Mouse (Mus musculus) left cerebral cortex, adult 18-20 months (tissue): Measurements from ENCODE around the gene Garnl3. TPM values are rescaled to one million over a fixed set of nuclear protein-coding genes. Genes with fewer than 3 reads are reported as not detected.
"Not testable (repeated sequence)": the region's sequence is repeated elsewhere in the genome, so short reads cannot be mapped to it uniquely, and the experiment has no call there.

ENCODE experiments used
- DNase-seq, 2 experiments: peaks; one replicate each; pipeline ENCODE4 v3.0.0; 2021 to 2022; ENCODE audit warnings: low spot score in 2 of 2, mixed read lengths in 1 of 2
- total RNA-seq, 2 experiments: library from RNA; stranded (reverse); gene quantifications; 2 replicates each; pipeline ENCODE4 v1.2.3; 2021

The Garnl3 gene
- total RNA-seq, 2 experiments from 2014 or later: 111 to 112 TPM

- no peak for DNase-seq
Measured at GRCm38 (mm10) chr2:33035297-33035696, 96.2 kb downstream of the Garnl3 start.

GRCm38 (mm10) chr2:33033281-33033680 is 98.2 kb downstream of the Garnl3 start:
- peak; percentile 78 to 88 for DNase-seq

- DNase-seq: no peak
Measured at GRCm38 (mm10) chr2:33032391-33033062, 98.9 kb downstream of the Garnl3 start.

- no peak for DNase-seq
Measured at GRCm38 (mm10) chr2:33025040-33025439, 106.4 kb downstream of the Garnl3 start.

GRCm38 (mm10) chr2:33024564-33024963 is 106.9 kb downstream of the Garnl3 start:
- no peak for DNase-seq

GRCm38 (mm10) chr2:33022846-33023245 is 108.6 kb downstream of the Garnl3 start:
- DNase-seq: no peak

GRCm38 (mm10) chr2:33018026-33018425 is 113.4 kb downstream of the Garnl3 start:
- no peak for DNase-seq

GRCm38 (mm10) chr2:33017191-33017590 is 114.3 kb downstream of the Garnl3 start:
- DNase-seq: no peak

GRCm38 (mm10) chr2:33014877-33015276 is 116.6 kb downstream of the Garnl3 start:
- peak; percentile 32 to 55 for DNase-seq

GRCm38 (mm10) chr2:33009055-33009454 is 122.4 kb downstream of the Garnl3 start:
- DNase-seq: not testable (repeated sequence)

GRCm38 (mm10) chr2:33005041-33005440 is 126.4 kb downstream of the Garnl3 start:
- DNase-seq: no peak

GRCm38 (mm10) chr2:33002144-33002543 is 129.3 kb downstream of the Garnl3 start:
- DNase-seq: no peak

- no peak for DNase-seq
Measured at GRCm38 (mm10) chr2:32999752-33000151, 131.7 kb downstream of the Garnl3 start.

- no peak for DNase-seq
Measured at GRCm38 (mm10) chr2:32997792-32998191, 133.7 kb downstream of the Garnl3 start.

GRCm38 (mm10) chr2:32997081-32997480 is 134.4 kb downstream of the Garnl3 start:
- no peak for DNase-seq

- DNase-seq: no peak
Measured at GRCm38 (mm10) chr2:32992130-32992529, 139.3 kb downstream of the Garnl3 start.

- no peak for DNase-seq
Measured at GRCm38 (mm10) chr2:32990167-32990832, 141.2 kb downstream of the Garnl3 start.

- DNase-seq: no peak
Measured at GRCm38 (mm10) chr2:32989376-32989775, 142.1 kb downstream of the Garnl3 start.

- no peak for DNase-seq
Measured at GRCm38 (mm10) chr2:32985844-32986243, 145.6 kb downstream of the Garnl3 start.

GRCm38 (mm10) chr2:32983617-32984016 is 147.8 kb downstream of the Garnl3 start:
- DNase-seq: no peak

- DNase-seq: no peak
Measured at GRCm38 (mm10) chr2:32982700-32983099, 148.8 kb downstream of the Garnl3 start.

GRCm38 (mm10) chr2:32981725-32982271 is 149.7 kb downstream of the Garnl3 start, which contains the start of gene Slc2a8:
Gene Slc2a8, minus strand, starts transcription at chr2:32982083.
- peak; percentile 88 to 93 for DNase-seq
